Mouse (Mus musculus): ENCODE results near the gene Hbb-bs. TPM values are rescaled to one million over a fixed set of nuclear protein-coding genes. Genes with fewer than 3 reads are reported as not detected.
"Not testable (repeated sequence)": the region's sequence is repeated elsewhere in the genome, so short reads cannot be mapped to it uniquely, and the experiment has no call there.

Hbb-bs gene
- polyA plus RNA-seq, 1 experiment from 2014 or later: 7,496 TPM

DNA sequence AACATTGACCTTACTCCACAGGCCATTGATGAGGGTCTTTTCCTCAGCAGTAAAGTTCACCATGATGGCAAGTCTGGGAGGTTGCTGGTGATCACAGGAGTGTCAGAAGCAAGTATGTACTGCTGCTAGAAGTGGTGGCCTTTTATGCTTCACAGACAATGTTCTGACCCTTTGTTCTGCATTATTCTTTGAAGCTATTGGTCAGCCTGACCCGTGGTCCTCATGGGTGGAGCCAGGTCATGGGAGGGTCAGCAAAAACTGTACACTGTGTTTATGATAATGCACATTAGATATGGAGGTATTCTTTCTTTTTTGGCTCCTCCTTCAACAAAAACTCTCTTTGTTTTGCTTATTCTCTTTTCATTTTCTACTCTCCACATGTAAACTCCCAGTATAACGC, 25.2 kb upstream of the Hbb-bs start, which contains the start of gene Hbb-y:
Gene Hbb-y, minus strand, starts transcription at position 127 of the 400 bp plus-strand sequence.
- H3K36me3 ChIP-seq (ENCODE audit: control insufficient read depth, insufficient read depth, low read length): no peaks in the 10 kb centered on the region
- ATAC-seq: no peak
- no peaks in the 10 kb centered on the region for H3K4me1 ChIP-seq (ENCODE audit: control insufficient read depth, insufficient read depth, low read length)
- H3K27me3 ChIP-seq (replicated peaks; ENCODE audit: control insufficient read depth, insufficient read depth, low read length): no peaks in the 10 kb centered on the region
- no peak within 1 kb of the TSS for H3K9ac ChIP-seq (ENCODE audit: low read depth, low read length)
- H3K27ac ChIP-seq (ENCODE audit: low read length): no peak within 1 kb of the TSS
- no peaks in the 10 kb centered on the region for H3K9me3 ChIP-seq (ENCODE audit: control insufficient read depth, low read length)
- 61% methylated on average over 2 of the region's 2 CpGs for WGBS
- no peak within 1 kb of the TSS for H3K4me3 ChIP-seq (ENCODE audit: low read length)
- no peak within 1 kb of the TSS for H3K4me2 ChIP-seq (ENCODE audit: low read depth, low read length)

DNA sequence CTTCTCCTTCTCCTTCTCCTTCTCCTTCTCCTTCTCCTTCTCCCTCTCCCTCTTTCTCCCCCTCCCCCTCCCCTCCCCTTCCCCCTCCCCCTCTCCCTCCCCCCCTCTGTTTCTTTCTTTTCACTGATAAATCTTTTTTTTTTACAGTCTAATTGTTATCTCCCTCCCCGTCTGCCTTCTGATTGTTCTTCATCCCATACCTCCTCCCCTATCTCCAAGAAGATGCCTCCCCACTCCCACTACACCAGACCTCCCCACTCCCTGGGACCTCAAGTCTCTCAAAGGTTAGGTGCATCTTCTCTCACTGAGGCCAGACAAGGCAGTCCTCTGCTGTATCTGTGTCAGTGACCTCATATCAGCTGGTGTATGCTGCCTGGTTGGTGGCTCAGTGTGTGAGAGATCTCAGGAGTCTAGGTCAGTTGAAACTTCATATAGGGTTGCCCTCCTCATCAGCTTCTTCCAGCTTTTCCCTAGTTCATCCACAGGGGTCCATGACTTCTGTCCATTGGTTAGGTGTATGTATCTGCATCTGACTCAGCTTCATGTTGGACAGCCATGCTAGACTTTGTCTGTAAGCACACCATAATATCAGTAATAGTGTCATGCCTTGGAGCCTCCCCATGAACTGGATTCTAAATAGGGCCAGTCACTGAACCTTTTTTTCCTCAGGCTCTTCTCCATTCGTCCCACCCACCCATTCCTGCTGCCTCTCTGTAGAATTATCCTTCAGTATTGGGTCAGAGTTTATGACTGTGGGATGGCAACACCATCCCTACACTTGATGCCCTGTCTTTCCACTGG, 16.8 kb upstream of the Hbb-bs start:
- no peak for ATAC-seq
- Histone ChIP-seq H3K4me3 (ENCODE audit: low read length) (no peak overlapping the region), H3K4me1 (ENCODE audit: control insufficient read depth, insufficient read depth, low read length) (no peaks in the 10 kb centered on the region), H3K36me3 (ENCODE audit: control insufficient read depth, insufficient read depth, low read length) (no peaks in the 10 kb centered on the region), H3K4me2 (ENCODE audit: low read depth, low read length) (no peak overlapping the region), H3K27me3 (replicated peaks; ENCODE audit: control insufficient read depth, insufficient read depth, low read length) (no peaks in the 10 kb centered on the region), H3K9ac (ENCODE audit: low read depth, low read length) (no peak overlapping the region), H3K9me3 (ENCODE audit: control insufficient read depth, low read length) (no peaks in the 10 kb centered on the region), H3K27ac (ENCODE audit: low read length) (no peak overlapping the region)
- WGBS: 20% methylated on average over 2 of the region's 2 CpGs

DNA sequence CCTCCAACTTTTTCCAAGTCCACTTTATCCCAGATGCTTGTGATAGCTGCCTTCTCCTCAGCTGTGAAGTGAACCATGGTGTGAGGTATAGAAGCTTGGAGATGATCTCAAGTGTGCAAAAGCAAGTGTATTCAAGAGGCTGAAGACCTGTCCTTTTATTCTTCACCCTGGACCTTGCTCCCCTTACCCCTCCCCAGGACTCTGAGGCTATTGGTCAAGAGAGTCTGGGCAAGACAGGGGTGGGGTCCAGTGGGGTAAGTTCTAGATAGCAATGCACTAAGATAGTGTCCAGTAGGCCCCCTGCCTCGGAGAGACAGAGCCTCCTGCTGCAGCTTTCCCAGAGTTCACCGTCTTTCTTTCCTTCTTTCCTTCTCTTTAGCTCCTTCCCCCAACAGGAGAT, 15.1 kb upstream of the Hbb-bs start, which contains the start of gene Hbb-bh1:
Gene Hbb-bh1, minus strand, starts transcription at position 131 of the 400 bp plus-strand sequence.
- ATAC-seq: no peak
- 80% methylated on average over 2 of the region's 2 CpGs for WGBS
- Histone ChIP-seq H3K9ac (ENCODE audit: low read depth, low read length) (no peak within 1 kb of the TSS), H3K4me3 (ENCODE audit: low read length) (no peak within 1 kb of the TSS), H3K27ac (ENCODE audit: low read length) (no peak within 1 kb of the TSS), H3K27me3 (replicated peaks; ENCODE audit: control insufficient read depth, insufficient read depth, low read length) (no peaks in the 10 kb centered on the region), H3K4me1 (ENCODE audit: control insufficient read depth, insufficient read depth, low read length) (no peaks in the 10 kb centered on the region), H3K9me3 (ENCODE audit: control insufficient read depth, low read length) (no peaks in the 10 kb centered on the region), H3K36me3 (ENCODE audit: control insufficient read depth, insufficient read depth, low read length) (no peaks in the 10 kb centered on the region), H3K4me2 (ENCODE audit: low read depth, low read length) (no peak within 1 kb of the TSS)

DNA sequence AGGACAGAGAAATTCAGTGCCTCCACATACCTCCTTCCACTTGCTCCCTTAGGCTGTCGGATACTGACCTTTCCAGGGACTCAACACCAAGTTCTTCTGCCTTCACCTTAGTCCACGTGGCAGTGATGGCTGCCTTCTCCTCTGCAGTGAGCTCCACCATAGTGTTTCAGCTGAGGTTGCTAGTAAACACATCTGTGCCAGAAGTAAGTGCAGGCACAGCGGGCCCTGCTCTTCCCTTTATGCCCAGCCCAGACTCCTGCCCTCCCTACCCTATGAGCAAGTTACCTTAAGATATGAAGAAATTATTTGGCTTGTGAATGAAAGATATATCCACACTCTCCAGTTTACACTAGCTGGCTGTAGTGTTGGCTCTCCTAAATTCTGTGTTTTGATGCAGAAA, 12.4 kb upstream of the Hbb-bs start, which contains the start of gene Hbb-bh2:
Gene Hbb-bh2, minus strand, starts transcription at position 253 of the 400 bp plus-strand sequence.
- WGBS: 64% methylated on average over 3 of the region's 3 CpGs
- Histone ChIP-seq H3K27me3 (replicated peaks; ENCODE audit: control insufficient read depth, insufficient read depth, low read length) (no peaks in the 10 kb centered on the region), H3K9me3 (ENCODE audit: control insufficient read depth, low read length) (no peaks in the 10 kb centered on the region), H3K36me3 (ENCODE audit: control insufficient read depth, insufficient read depth, low read length) (no peaks in the 10 kb centered on the region), H3K4me3 (ENCODE audit: low read length) (no peak within 1 kb of the TSS), H3K27ac (ENCODE audit: low read length) (no peak within 1 kb of the TSS), H3K4me1 (ENCODE audit: control insufficient read depth, insufficient read depth, low read length) (no peaks in the 10 kb centered on the region), H3K9ac (ENCODE audit: low read depth, low read length) (no peak within 1 kb of the TSS), H3K4me2 (ENCODE audit: low read depth, low read length) (no peak within 1 kb of the TSS)
- no peak for ATAC-seq

DNA sequence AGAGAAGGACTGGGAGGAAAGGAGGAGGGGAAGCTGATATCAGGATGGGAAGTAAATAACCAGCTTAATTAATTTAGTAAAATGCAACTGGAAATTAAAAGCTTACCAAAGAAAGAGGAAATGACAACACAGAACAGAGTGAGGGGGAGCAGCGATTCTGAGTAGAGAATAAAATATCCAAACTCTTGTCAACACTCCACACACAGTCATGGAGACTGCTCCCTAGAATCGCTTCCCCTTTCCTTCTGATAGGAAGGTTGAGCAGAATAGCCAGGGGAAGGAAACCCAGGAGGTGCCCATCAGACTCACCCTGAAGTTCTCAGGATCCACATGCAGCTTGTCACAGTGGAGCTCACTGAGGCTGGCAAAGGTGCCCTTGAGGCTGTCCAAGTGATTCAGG, 757 bp downstream of the Hbb-bs start:
- H3K4me1 ChIP-seq (ENCODE audit: control insufficient read depth, insufficient read depth, low read length); H3K9ac ChIP-seq (ENCODE audit: low read depth, low read length); H3K4me3 ChIP-seq (ENCODE audit: low read length); H3K36me3 ChIP-seq (ENCODE audit: control insufficient read depth, insufficient read depth, low read length); H3K27ac ChIP-seq (ENCODE audit: low read length); H3K9me3 ChIP-seq (ENCODE audit: control insufficient read depth, low read length); H3K4me2 ChIP-seq (ENCODE audit: low read depth, low read length); H3K27me3 ChIP-seq (replicated peaks; ENCODE audit: control insufficient read depth, insufficient read depth, low read length); ATAC-seq: not testable (repeated sequence)
- WGBS: no CpG with 5 or more reads among the region's 2 CpGs

DNA sequence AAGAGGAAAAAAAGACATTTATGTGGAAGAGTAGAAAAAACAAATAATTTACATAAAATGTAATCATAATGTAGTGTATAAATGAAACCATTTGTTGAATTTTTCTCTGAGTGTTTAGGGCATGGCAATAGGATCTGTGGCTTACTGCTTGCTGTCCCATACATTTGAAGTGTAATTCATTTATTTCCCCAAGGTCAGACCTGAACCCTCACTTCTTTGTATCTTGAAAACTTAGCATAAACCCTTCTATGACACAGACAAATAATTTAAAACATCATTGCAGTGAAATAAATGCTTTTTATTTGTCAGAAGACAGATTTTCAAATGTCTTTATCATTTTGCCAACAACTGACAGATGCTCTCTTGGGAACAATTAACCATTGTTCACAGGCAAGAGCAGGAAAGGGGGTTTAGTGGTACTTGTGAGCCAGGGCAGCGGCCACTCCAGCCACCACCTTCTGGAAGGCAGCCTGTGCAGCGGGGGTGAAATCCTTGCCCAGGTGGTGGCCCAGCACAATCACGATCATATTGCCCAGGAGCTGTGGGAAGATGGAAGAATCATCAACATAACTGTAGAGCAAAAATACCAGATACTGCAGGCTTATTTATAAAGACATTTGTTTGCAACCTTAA, 1.5 kb downstream of the Hbb-bs start:
- no peaks in the 10 kb centered on the region for H3K27me3 ChIP-seq (replicated peaks; ENCODE audit: control insufficient read depth, insufficient read depth, low read length)
- peak; percentile 71 for ATAC-seq
- no peaks in the 10 kb centered on the region for H3K9me3 ChIP-seq (ENCODE audit: control insufficient read depth, low read length)
- no peak overlapping the region for H3K9ac ChIP-seq (ENCODE audit: low read depth, low read length)
- no peak overlapping the region for H3K27ac ChIP-seq (ENCODE audit: low read length)
- H3K4me1 ChIP-seq (ENCODE audit: control insufficient read depth, insufficient read depth, low read length): no peaks in the 10 kb centered on the region
- no peak overlapping the region for H3K4me2 ChIP-seq (ENCODE audit: low read depth, low read length)
- H3K36me3 ChIP-seq (ENCODE audit: control insufficient read depth, insufficient read depth, low read length): no peaks in the 10 kb centered on the region
- WGBS: 27% methylated on average over 3 of the region's 3 CpGs
- H3K4me3 ChIP-seq (ENCODE audit: low read length): no peak overlapping the region

DNA sequence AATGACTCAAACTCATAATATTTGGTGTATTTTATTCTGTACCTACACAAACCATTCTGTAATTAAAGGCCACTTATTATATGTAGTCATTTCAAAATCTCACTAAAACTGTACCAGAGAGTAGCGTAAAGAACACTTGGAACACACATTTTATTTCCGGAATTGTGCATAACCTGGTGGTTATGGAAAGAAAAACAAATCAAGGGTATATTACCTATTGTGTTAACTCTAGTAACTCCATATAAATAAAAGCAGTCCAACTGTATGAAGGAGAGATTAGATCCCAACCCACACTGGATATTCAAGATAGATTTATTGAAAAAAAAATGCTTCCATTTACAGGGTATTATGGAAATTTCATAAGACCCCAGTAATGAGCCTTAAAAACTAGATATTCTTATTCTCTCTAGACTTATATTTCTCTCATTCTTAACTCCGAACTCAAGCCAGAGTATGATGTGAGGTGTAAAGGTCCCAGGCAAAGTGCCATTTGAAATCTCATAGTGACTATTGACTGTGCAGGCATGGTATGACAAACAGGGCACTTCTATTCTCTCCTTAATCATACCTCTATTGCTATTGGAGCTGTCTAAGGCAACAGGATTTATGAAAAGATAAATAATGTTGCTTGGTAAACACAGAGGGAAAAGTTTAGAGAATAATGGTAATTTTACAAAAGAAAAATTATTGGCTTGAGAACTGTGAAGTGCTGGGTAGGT, 2.2 kb downstream of the Hbb-bs start:
- no peaks in the 10 kb centered on the region for H3K9me3 ChIP-seq (ENCODE audit: control insufficient read depth, low read length)
- no peak overlapping the region for H3K9ac ChIP-seq (ENCODE audit: low read depth, low read length)
- H3K4me2 ChIP-seq (ENCODE audit: low read depth, low read length): no peak overlapping the region
- H3K36me3 ChIP-seq (ENCODE audit: control insufficient read depth, insufficient read depth, low read length): no peaks in the 10 kb centered on the region
- no peak overlapping the region for H3K27ac ChIP-seq (ENCODE audit: low read length)
- peak; percentile 84 for ATAC-seq
- WGBS: 87% methylated on average over 3 of the region's 3 CpGs
- H3K27me3 ChIP-seq (replicated peaks; ENCODE audit: control insufficient read depth, insufficient read depth, low read length): no peaks in the 10 kb centered on the region
- no peaks in the 10 kb centered on the region for H3K4me1 ChIP-seq (ENCODE audit: control insufficient read depth, insufficient read depth, low read length)
- H3K4me3 ChIP-seq (ENCODE audit: low read length): no peak overlapping the region

DNA sequence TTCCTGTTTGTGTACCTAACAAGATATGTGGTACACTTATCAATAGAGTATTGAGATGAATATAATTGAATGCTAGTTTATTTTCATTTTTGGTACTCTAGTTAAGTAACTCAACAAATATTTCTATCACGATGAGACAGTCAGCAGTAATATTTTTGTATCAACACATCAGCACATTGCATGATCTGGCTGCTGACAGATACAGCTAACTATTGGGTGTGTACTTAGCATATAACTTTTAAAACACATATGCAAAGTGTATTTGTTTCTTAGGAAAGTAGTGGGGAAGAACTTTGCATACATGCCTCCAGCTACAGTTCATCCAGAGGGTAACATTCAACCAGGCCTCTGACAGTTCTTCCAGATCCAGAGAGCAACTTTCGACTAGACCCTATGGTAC, 3.3 kb downstream of the Hbb-bs start:
- Histone ChIP-seq H3K27ac (ENCODE audit: low read length) (no peak overlapping the region), H3K9me3 (ENCODE audit: control insufficient read depth, low read length) (no peaks in the 10 kb centered on the region), H3K9ac (ENCODE audit: low read depth, low read length) (no peak overlapping the region), H3K27me3 (replicated peaks; ENCODE audit: control insufficient read depth, insufficient read depth, low read length) (no peaks in the 10 kb centered on the region), H3K4me1 (ENCODE audit: control insufficient read depth, insufficient read depth, low read length) (no peaks in the 10 kb centered on the region), H3K36me3 (ENCODE audit: control insufficient read depth, insufficient read depth, low read length) (no peaks in the 10 kb centered on the region), H3K4me2 (ENCODE audit: low read depth, low read length) (no peak overlapping the region), H3K4me3 (ENCODE audit: low read length) (no peak overlapping the region)
- 84% methylated on average over 2 of the region's 2 CpGs for WGBS
- ATAC-seq: no peak

DNA sequence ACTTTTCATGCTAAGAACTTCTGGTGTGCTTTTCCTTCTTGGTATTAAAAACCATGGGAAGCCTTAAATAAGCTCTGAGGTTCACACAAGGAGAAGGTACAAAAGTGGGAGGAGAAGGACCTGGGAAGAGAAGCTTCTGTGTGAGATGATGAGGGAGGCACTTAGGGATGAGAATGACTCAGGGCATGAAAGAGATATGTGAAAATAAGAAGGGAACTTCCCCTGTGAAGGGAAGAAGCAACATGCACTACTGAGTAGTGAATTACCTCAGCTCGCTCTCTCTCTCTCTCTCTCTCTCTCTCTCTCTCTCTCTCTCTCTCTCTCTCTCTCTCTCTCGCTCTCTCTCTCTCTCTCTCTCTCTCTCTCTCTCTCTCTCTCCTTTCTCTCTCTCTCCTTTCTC, 12.8 kb downstream of the Hbb-bs start:
- 70% methylated on average over 1 of the region's 2 CpGs for WGBS
- not testable (repeated sequence) for H3K4me2 ChIP-seq (ENCODE audit: low read depth, low read length); H3K9ac ChIP-seq (ENCODE audit: low read depth, low read length); H3K36me3 ChIP-seq (ENCODE audit: control insufficient read depth, insufficient read depth, low read length); H3K9me3 ChIP-seq (ENCODE audit: control insufficient read depth, low read length); H3K4me3 ChIP-seq (ENCODE audit: low read length); H3K27ac ChIP-seq (ENCODE audit: low read length); H3K27me3 ChIP-seq (replicated peaks; ENCODE audit: control insufficient read depth, insufficient read depth, low read length); H3K4me1 ChIP-seq (ENCODE audit: control insufficient read depth, insufficient read depth, low read length); ATAC-seq
